Mouse (Mus musculus) E14TG2a.4 (cell line): ENCODE results near the gene Cmss1.

Experiments
- CTCF ChIP-seq: conservative IDR thresholded peaks from 2 replicates; pipeline ENCODE4 v1.5.1; 2014; ENCODE audit warnings: low read length
- NANOG ChIP-seq: IDR thresholded peaks from 2 replicates; pipeline ENCODE4 v1.6.1; 2014; ENCODE audit warnings: borderline replicate concordance, low read length, mixed read lengths
- POU5F1 ChIP-seq: IDR thresholded peaks from 2 replicates; pipeline ENCODE4 v1.6.1; 2014; ENCODE audit warnings: low read length, borderline replicate concordance

DNA sequence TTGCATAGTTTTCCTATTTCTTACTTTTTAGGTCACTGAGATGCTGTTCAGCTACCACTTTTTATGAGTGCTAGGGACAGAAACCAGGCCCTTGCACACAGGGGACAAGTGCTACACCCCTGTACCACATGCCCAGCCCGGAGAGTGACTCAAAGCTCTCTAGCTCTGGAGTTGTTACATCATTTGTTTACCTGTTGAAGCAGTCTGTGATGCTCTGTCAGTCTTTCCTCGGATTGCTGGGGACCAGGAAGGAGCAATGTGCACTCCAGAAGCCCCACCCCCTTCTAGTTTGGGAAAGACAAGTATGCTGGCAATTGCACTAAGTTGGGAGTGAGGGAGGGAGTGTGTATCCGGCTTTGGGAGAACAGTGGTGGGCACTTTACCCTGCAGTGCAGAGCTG, 257.0 kb downstream of the Cmss1 start:
- TF ChIP-seq CTCF = no peak
- TF ChIP-seq POU5F1 = no peak
- TF ChIP-seq NANOG = no peak
